Mouse (Mus musculus) neural tube, embryonic 11.5 days (tissue): Measurements from ENCODE around the gene Cby3. TPM values are rescaled to one million over a fixed set of nuclear protein-coding genes. Genes with fewer than 3 reads are reported as not detected.

Source experiments
- ATAC-seq: fragments of 200-750 bp; cut with Nextera tagmentation; 2 replicates; pipeline ENCODE4 v1.8.0; 2017; ENCODE audit warnings: moderate number of reproducible peaks, mild to moderate bottlenecking, moderate TSS enrichment, moderate library complexity; ENCODE audit not compliant: insufficient read depth, low FRiP score, low TSS enrichment
- DNase-seq: peaks from one replicate; pipeline ENCODE4 v3.0.0-alpha.2; 2015; ENCODE audit warnings: low spot score
- H3K27ac ChIP-seq: fragments of 300-500 bp; sonication (generic); 2 replicates; pipeline ENCODE4 v1.5.1; 2014; ENCODE audit warnings: low read depth, mild to moderate bottlenecking, low read length
- H3K27me3 ChIP-seq: fragments of 300-500 bp; sonication (generic); 2 replicates; pipeline ENCODE4 v1.6.1; 2014; ENCODE audit warnings: mild to moderate bottlenecking, low read length, mixed read lengths; ENCODE audit not compliant: control insufficient read depth, insufficient read depth
- H3K36me3 ChIP-seq: fragments of 300-500 bp; sonication (generic); 2 replicates; pipeline ENCODE4 v1.6.1; 2014; ENCODE audit warnings: mild to moderate bottlenecking, low read length, moderate library complexity, mixed read lengths; ENCODE audit not compliant: control insufficient read depth, insufficient read depth
- H3K4me1 ChIP-seq: fragments of 300-500 bp; sonication (generic); 2 replicates; pipeline ENCODE4 v1.6.1; 2014; ENCODE audit warnings: low read length, mixed read lengths; ENCODE audit not compliant: control insufficient read depth, insufficient read depth
- H3K4me2 ChIP-seq: fragments of 300-500 bp; sonication (generic); 2 replicates; pipeline ENCODE4 v1.6.1; 2014; ENCODE audit warnings: low read depth, mild to moderate bottlenecking, moderate library complexity
- H3K4me3 ChIP-seq: fragments of 300-500 bp; sonication (generic); 2 replicates; pipeline ENCODE4 v1.5.1; 2014; ENCODE audit warnings: low read depth, low read length
- H3K9ac ChIP-seq: fragments of 300-500 bp; sonication (generic); 2 replicates; pipeline ENCODE4 v1.6.1; 2014; ENCODE audit warnings: mild to moderate bottlenecking, low read length
- H3K9me3 ChIP-seq: fragments of 300-500 bp; sonication (generic); 2 replicates; pipeline ENCODE4 v1.6.1; 2016; ENCODE audit warnings: low read length; ENCODE audit not compliant: control insufficient read depth
- WGBS: fragments of 180-500 bp; shearing (Covaris S2); extraction: QIAGEN DNeasy Blood & Tissue Kit; methylation state at CpG from one replicate; pipeline ENCODE4 v1.1.7; 2014; 5-methylcytosine and 5-hydroxymethylcytosine counted together
- polyA plus RNA-seq: library from polyadenylated mRNA; unstranded; fragments of >200 nt; fragmentation: Nextera tagmentation; extraction: Ambion mirVana; gene quantifications from 2 replicates; pipeline ENCODE4 v1.2.1, GENCODE M21; 2014

Gene Cby3
- polyA plus RNA-seq, 1 experiment from 2014 or later, result not detected

DNA sequence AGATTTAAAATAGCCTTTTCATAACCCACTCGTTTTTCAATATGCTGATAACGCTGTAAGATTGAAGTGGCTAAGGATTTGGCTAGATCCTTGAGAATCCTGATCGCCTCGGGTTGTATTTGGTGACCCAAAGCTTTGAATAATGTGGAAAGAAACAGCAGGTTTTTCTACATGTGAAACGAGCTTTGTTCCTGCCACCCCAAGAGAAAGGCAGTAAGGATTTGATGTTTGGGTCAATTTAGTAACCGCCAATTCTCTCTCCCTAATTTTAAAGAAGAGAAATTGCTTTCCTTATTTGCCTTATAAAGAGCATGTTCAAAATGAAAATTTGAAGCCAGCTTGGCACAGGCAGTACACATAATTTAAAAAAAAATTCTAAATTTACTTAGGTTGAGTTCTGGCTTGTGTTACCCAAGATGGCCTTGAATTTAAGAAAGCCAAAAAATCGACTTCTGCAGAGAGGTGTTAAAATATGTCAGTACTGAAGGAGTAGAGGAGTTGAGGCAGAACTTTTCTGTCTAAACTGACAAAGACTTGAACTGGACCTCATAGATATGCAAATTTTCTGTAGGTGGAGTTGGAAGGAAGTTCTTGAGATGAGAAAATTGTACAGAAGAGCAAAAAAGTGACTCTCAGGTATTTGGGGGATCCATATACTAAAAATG is 27.8 kb upstream of the Cby3 start:
- Histone ChIP-seq H3K9me3 (no peaks in the 10 kb centered on the region), H3K27me3 (no peaks in the 10 kb centered on the region)
- 9% methylated on average over 7 of the region's 7 CpGs for WGBS

GRCm38 (mm10) chr11:50328075-50328625 is 26.1 kb upstream of the Cby3 start:
- H3K4me3 ChIP-seq, result no peak overlapping the region
- H3K9me3 ChIP-seq, result no peaks in the 10 kb centered on the region
- ATAC-seq (no peak), DNase-seq (no peak)
- peaks cover 7% of the 10 kb centered on the region for H3K4me1 ChIP-seq
- no peak overlapping the region for H3K9ac ChIP-seq
- H3K4me2 ChIP-seq, result no peak overlapping the region
- no peak overlapping the region for H3K27ac ChIP-seq
- H3K27me3 ChIP-seq, result no peaks in the 10 kb centered on the region
- WGBS, result 94% methylated on average over 3 of the region's 3 CpGs
- H3K36me3 ChIP-seq, result no peaks in the 10 kb centered on the region

More for the DNA sequence above, 27.8 kb upstream of the Cby3 start:
- ATAC-seq, result no peak
- no peaks in the 10 kb centered on the region for H3K36me3 ChIP-seq
- peak overlapping the region; percentile 48 for H3K4me2 ChIP-seq
- peaks cover 7% of the 10 kb centered on the region for H3K4me1 ChIP-seq
- peak overlapping the region; percentile 97 for H3K9ac ChIP-seq
- peak overlapping the region; percentile 91 for H3K4me3 ChIP-seq
- H3K27ac ChIP-seq, result peak overlapping the region; percentile 78
- no peak for DNase-seq

- no peaks in the 10 kb centered on the region for H3K9me3 ChIP-seq
- ATAC-seq, result no peak
- WGBS, result 92% methylated on average over 1 of the region's 1 CpGs
- no peak overlapping the region for H3K4me3 ChIP-seq
- H3K27me3 ChIP-seq, result no peaks in the 10 kb centered on the region
- H3K9ac ChIP-seq, result no peak overlapping the region
- H3K27ac ChIP-seq, result no peak overlapping the region
- no peak overlapping the region for H3K4me2 ChIP-seq
- H3K36me3 ChIP-seq, result no peaks in the 10 kb centered on the region
- peaks cover under 1% of the 10 kb centered on the region for H3K4me1 ChIP-seq
- no peak for DNase-seq
Measured at GRCm38 (mm10) chr11:50329378-50329777, 24.9 kb upstream of the Cby3 start.

- DNase-seq (no peak), ATAC-seq (no peak)
- Histone ChIP-seq H3K27ac (no peak overlapping the region), H3K27me3 (no peaks in the 10 kb centered on the region), H3K4me3 (no peak overlapping the region), H3K36me3 (no peaks in the 10 kb centered on the region), H3K9ac (no peak overlapping the region), H3K4me2 (no peak overlapping the region), H3K4me1 (no peaks in the 10 kb centered on the region), H3K9me3 (no peaks in the 10 kb centered on the region)
- 89% methylated on average over 3 of the region's 3 CpGs for whole genome bisulfite sequencing
Measured at GRCm38 (mm10) chr11:50333181-50333580, 21.1 kb upstream of the Cby3 start.

GRCm38 (mm10) chr11:50336126-50336525 is 18.1 kb upstream of the Cby3 start:
- no peak for ATAC-seq
- Histone ChIP-seq H3K4me2 (no peak overlapping the region), H3K9me3 (no peaks in the 10 kb centered on the region), H3K27ac (no peak overlapping the region), H3K36me3 (no peaks in the 10 kb centered on the region), H3K4me1 (no peaks in the 10 kb centered on the region), H3K9ac (no peak overlapping the region), H3K4me3 (no peak overlapping the region), H3K27me3 (no peaks in the 10 kb centered on the region)
- WGBS, result 50% methylated on average over 1 of the region's 1 CpGs
- no peak for DNase-seq

DNA sequence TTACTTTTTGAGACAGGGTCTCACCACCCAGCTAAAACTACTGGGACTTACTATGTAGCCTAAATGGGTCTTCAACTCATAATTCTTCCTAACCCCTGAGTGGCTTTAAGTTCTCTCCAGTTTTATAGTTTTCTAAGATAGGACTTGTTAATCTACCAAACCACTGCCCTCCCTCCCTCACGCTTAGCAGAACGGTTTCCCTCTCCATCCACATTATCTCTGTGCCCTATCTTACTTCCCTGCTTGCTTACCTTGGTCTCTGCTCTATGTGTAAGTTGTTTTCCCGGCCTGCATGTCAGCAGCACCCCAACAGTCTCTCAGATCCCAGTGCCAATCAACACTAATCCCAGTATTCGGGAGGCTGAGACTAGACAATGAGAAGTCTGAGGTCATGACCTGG is 17.4 kb upstream of the Cby3 start:
- H3K27ac ChIP-seq, result no peak overlapping the region
- no peak overlapping the region for H3K4me2 ChIP-seq
- no peak overlapping the region for H3K9ac ChIP-seq
- H3K36me3 ChIP-seq, result no peaks in the 10 kb centered on the region
- no peak overlapping the region for H3K4me3 ChIP-seq
- DNase-seq (no peak), ATAC-seq (no peak)
- no peaks in the 10 kb centered on the region for H3K9me3 ChIP-seq
- no peaks in the 10 kb centered on the region for H3K27me3 ChIP-seq
- 83% methylated on average over 4 of the region's 4 CpGs for WGBS
- H3K4me1 ChIP-seq, result no peaks in the 10 kb centered on the region

DNA sequence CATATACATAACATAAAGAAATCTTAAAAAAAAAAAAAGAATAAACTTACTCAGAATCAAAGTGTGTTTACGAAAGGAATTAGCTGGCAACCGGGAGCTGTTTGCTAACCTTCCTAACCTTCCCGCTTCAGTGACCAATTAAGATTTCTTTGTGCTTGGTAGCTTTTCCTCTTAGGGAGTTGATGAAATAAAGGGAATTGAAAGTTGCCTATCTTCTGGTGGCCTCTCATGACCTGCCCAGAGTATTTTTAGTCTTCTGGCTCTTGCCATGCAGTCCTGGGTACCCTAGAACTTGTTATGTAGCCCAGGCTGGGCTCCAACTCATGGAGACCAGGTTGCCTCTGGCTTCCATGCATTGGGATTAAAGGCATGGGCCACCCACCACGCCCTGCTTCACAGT is 8.8 kb upstream of the Cby3 start:
- H3K9ac ChIP-seq, result no peak overlapping the region
- no peak overlapping the region for H3K4me3 ChIP-seq
- H3K4me2 ChIP-seq, result no peak overlapping the region
- ATAC-seq (no peak), DNase-seq (no peak)
- no peaks in the 10 kb centered on the region for H3K4me1 ChIP-seq
- no peaks in the 10 kb centered on the region for H3K9me3 ChIP-seq
- H3K36me3 ChIP-seq, result no peaks in the 10 kb centered on the region
- 77% methylated on average over 4 of the region's 4 CpGs for WGBS
- H3K27ac ChIP-seq, result no peak overlapping the region
- H3K27me3 ChIP-seq, result no peaks in the 10 kb centered on the region

DNA sequence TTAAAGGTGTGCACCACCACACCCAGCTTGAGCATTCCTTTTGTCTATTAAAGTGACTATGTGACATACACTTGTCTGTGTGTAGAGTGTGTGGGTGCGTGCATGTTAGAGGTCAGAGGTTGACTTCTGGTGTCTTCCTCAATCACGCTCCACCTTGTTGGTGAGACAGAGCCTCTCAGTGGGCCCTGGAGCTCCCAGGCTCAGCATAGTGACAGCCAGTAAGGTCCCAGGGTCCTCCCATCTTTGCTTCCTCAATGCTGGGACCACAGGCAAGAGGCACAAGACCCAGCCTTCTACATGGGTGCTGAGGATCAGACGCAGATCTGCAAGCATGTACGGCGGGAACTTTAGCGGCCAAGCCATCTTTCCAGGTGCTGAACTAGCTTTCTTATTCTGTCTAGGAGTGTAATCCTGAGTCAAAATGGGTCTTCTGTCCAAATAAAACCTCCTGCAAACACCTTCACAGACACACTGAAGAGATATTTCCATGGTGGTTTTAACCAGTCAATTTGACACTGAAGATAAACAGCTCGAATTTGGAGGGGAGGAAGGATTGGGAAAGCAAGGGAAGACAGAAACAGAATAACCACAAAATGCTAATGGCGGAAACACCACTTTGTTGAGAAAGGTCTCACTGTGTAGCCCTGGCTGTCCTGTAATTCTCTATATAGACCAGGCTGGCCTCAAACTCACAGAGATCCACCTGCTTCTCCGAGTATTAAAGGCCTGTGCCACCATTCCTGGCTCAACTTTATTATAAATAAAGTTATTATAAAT is 7.8 kb upstream of the Cby3 start:
- DNase-seq (no peak), ATAC-seq (no peak)
- Histone ChIP-seq H3K9me3 (no peaks in the 10 kb centered on the region), H3K9ac (no peak overlapping the region), H3K4me1 (no peaks in the 10 kb centered on the region), H3K27me3 (no peaks in the 10 kb centered on the region), H3K27ac (no peak overlapping the region), H3K36me3 (no peaks in the 10 kb centered on the region), H3K4me3 (no peak overlapping the region), H3K4me2 (no peak overlapping the region)
- WGBS, result 92% methylated on average over 9 of the region's 9 CpGs

DNA sequence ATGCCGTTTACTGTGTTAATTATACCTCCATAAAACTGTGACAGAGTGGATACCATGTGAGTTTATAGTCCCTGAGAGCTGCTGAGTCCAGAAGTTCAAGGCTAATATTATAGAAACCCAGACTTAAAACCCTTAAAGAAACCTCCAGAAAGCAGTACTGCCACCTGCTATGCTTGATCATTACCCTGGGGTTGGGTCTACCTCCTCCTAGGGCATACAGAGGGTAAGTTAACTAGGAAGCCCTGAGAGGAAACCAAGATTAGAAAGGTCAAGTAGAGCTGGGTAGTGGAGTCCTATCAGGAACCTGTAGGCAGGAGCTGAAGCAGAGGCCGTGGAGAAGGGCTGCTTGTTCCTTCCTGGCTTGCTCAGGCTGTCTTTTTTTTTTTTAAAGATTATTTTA is 2.1 kb upstream of the Cby3 start:
- no peaks in the 10 kb centered on the region for H3K27me3 ChIP-seq
- no peak overlapping the region for H3K27ac ChIP-seq
- ATAC-seq (no peak), DNase-seq (no peak)
- 78% methylated on average over 2 of the region's 2 CpGs for WGBS
- no peak overlapping the region for H3K9ac ChIP-seq
- H3K36me3 ChIP-seq, result no peaks in the 10 kb centered on the region
- H3K4me2 ChIP-seq, result no peak overlapping the region
- H3K4me1 ChIP-seq, result no peaks in the 10 kb centered on the region
- no peak overlapping the region for H3K4me3 ChIP-seq
- H3K9me3 ChIP-seq, result no peaks in the 10 kb centered on the region
